Mouse (Mus musculus) adrenal gland, postnatal 4 days (tissue): ENCODE data around the gene Hoxc9. TPM values are rescaled to one million over a fixed set of nuclear protein-coding genes. Genes with fewer than 3 reads are reported as not detected.

Source experiments
- DNase-seq, 2 experiments: peaks; one replicate each; pipeline ENCODE4 v3.0.0; 2021 to 2022; ENCODE audit warnings: low spot score in 2 of 2, mixed read lengths in 2 of 2
- long read RNA-seq, 2 experiments: library from polyadenylated mRNA; stranded (forward); transcript quantifications; one replicate each; pipeline ENCODE4 v2.0.0; 2021
- total RNA-seq, 2 experiments: library from RNA; stranded (reverse); gene quantifications; 2 replicates each; pipeline ENCODE4 v1.2.3; 2021

The Hoxc9 gene
- 1 to 10 TPM; 3.0 to 4.8 TPM for total RNA-seq
- long read RNA-seq, experiment 1, partial matches to known transcripts, result 4 of 4 reads
- long read RNA-seq, experiment 1, other reads (novel, unspliced or antisense), result 0 of 4 reads
- long read RNA-seq, experiment 2, partial matches to known transcripts, result 8 of 9 reads
- long read RNA-seq, experiment 2, other reads (novel, unspliced or antisense), result 1 of 9 reads

GRCm38 (mm10) chr15:102976171-102976570, at the start of gene Hoxc9:
Gene Hoxc9, plus strand, starts transcription at chr15:102976439.
- DNase-seq, result no peak

GRCm38 (mm10) chr15:102927032-102927645, 49.1 kb upstream of the Hoxc9 start:
- no peak for DNase-seq

DNA sequence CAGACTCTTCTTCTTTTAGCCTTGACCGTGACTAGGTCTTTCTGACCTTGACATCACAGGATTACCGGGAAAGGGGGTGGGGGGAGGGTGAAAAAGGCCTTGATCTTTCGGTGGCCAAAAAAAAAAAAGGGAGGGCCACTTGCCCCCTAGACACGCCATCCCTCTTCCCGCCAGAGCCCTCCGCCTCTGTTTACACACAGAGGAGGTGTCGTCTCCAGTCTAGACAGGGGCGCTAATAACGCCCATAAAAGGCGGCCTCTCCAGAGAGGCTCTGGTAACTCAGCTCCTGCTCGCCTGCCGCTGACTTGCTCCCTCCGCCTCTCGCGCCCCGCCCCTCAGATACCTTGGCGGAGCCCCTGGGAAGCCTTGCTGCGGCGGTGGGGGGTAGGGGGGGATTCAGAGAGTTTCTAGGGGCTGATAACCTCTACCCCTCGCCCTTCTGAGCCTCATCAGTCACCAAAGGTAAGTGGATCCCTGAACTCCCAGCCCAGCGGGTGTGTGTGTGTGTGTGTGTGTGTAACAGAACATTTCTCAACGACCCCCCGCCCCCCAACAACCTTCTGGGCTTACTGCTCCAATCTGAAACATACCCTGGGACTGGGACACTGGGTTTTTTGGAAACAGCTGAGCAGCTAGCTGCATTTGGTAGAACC, 44.4 kb upstream of the Hoxc9 start:
- no peak for DNase-seq

DNA sequence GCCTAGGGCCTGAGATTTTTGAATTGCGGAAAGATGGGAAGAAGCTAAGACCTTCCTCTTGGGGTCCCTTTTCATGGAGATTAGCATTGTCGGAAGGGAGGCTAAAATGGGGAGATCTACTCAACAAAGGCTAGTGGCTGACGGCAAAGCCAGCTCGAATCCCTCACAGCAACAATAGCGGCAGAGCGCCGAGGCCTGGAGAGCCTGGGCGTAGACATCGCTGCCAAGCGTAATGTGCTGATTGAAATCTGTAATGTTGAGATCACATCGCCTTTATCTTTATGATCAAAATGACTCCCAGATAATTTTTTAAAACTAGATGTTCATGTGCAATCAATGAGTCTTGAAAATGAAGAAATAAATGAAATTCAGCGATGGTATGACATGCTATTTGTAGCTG, 41.8 kb upstream of the Hoxc9 start:
- DNase-seq, result no peak

DNA sequence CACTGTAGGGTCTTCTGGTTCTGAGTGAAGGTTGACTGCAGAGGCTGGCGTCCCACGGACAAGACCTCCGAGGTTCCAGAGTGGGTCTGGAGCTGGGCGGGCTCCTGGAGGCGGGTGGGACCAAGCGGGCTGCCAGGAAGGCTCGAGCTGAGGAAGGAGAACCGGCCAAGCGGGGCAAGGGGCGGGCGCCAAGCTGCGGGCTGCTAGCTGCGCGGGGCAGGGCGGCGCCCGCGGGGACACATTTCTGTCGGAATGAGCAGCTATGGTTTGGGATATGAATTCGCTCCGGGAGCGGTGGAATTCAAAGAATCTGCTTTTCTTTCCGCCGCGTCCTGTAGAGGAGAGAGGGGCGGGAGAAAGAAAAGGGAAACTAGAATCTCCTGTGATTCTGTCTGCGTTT, 41.3 kb upstream of the Hoxc9 start:
- DNase-seq, result no peak

DNA sequence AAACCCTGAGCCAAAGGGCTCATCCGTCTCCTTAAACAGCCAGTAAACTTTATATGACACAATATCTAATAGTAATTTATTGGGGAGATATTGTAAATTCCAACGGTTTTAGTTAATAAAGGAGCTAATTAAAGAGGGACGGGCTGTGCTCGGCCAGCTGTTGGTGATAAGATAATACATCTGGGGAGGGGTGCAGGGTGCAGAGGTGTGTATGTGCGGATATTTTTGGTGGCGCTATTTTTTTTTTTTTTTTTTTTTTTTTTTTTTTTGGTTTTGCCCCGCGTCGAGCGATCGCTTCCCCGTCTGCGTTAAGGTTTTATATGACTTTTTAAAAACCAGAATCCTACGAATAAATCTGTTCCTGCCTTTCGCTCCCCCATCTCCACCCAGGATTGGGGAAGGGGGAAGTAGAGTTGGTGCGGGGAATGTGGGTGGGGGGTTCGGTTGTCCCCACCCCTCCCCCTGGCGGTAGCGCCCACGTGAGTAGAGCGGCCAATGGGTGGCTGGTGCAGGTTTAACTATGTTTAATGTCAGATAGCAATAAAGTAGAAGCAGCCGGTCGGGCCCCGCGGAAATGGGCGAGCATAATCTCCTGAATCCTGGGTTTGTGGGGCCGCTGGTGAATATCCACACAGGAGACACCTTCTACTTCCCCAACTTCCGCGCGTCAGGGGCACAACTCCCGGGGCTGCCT, 39.8 kb upstream of the Hoxc9 start, which contains the start of gene Hoxc12:
Hoxc12 (plus strand) TSS at position 479 of the 694 bp plus-strand sequence.
- no peak for DNase-seq

GRCm38 (mm10) chr15:102937036-102937666, 39.1 kb upstream of the Hoxc9 start:
- DNase-seq, result no peak

DNA sequence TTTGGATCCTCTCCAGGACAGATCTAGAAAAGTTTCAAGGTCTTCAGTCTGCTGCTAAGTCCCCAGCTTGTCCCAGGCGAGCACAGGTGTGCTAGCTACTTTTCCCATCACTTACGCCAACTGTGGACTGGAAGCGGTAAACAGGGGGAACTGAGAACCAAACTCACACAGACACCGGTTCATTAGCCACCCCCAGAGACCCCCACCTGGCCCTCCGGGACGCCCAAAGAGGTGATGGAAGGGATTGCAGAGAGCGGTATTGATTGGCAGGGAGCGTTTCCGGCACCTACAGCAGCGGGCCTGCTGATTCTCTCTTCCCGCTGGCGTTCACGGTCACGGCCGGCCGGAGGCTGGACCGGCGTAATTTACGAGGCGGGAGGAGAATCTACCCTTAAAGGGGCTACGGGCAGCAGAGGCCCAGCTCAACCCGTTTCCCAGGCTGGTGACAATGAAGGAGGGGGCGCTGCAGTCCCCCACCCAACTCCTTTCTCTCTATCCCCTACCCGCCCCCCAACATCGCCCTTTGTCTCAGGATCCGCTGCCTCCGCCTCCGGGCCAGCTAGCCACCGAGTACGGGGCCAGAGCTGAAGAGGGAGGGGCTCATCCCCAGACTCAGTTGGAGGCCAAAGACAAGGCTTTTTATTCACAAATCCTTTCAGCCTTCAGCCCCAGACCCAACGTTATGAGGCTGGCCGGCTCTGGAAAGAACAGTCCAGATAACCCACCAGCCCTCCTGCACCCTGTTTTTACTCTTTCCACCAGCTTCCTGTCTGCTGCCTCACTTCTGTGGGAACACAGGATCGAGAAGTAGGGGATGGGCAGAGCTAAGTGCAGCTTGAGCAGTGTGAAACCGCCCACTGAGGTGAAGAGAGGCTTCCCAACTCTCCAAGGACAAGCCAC, 36.7 kb upstream of the Hoxc9 start:
- DNase-seq, result no peak

DNA sequence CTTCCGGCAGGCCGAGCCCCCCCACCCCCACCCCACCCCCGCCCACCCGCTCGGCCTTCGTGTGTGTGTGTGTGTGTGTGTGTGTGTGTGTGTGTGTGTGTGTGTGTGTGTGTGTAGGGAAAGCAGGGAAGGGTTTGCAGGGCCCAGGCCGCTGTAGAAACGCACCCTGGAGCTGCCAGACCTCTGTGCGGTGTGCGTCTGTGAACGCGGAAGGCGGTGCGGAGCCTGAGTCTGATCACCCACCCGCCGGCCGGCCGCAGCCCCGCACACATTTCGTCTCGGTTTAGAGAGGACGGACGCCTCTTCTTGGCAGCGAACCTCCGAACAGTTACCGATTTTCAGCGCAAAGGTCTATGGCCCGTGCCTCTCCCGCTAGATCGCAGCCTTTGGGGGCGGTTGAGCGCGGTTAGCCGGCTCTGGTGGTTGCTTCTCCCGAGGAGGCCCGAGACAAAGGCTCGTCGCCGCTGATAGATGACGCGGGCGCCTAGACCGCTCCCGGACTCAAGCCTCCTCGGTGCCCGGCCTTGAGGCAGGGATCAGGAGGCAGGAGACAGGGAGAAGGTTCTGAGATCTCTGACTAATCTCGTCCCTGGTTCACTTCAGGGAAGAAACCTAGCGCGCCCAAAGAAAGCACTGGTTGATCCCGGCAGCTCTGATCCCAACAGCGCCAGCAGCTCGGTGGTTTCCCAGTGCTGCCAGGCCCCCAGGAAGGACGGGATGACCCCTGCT, 33.3 kb upstream of the Hoxc9 start:
- no peak for DNase-seq

DNA sequence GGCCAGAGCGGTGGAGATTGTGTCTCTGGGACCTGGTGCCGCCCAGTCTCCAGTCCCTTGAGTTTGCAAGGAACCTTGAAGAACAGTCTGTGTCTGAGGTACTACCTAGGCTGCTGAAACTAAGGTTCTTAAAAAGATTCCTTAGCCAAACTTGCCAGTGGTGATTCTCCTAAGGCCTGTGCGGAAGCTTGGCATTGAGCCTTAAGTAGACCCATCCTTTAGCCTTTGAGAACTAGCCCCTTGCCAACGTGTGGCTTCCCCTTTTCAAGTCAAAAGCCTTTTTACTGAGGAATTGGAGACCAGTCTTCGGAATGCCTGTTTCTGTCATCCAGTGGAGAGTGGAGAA, 32.8 kb upstream of the Hoxc9 start:
- DNase-seq, result no peak

- DNase-seq, result no peak
Observed at GRCm38 (mm10) chr15:102945185-102946077, 30.8 kb upstream of the Hoxc9 start.

- no peak for DNase-seq
Observed at GRCm38 (mm10) chr15:102947276-102947675, 29.0 kb upstream of the Hoxc9 start.

- no peak for DNase-seq
Observed at GRCm38 (mm10) chr15:102948842-102949241, 27.4 kb upstream of the Hoxc9 start.

- no peak for DNase-seq
Observed at GRCm38 (mm10) chr15:102949696-102950095, 26.5 kb upstream of the Hoxc9 start.

GRCm38 (mm10) chr15:102950877-102951276, 25.4 kb upstream of the Hoxc9 start:
- DNase-seq, result no peak

GRCm38 (mm10) chr15:102953561-102953960, 22.7 kb upstream of the Hoxc9 start:
- DNase-seq, result no peak

- DNase-seq, result no peak
Observed at GRCm38 (mm10) chr15:102954192-102955006, 21.8 kb upstream of the Hoxc9 start, which contains the start of gene Hoxc11. Gene Hoxc11, plus strand, starts transcription at chr15:102954427.

GRCm38 (mm10) chr15:102955007-102955382, 21.2 kb upstream of the Hoxc9 start:
- DNase-seq, result no peak
